Mouse (Mus musculus): ENCODE results near the gene Tnfrsf4. TPM values are rescaled to one million over a fixed set of nuclear protein-coding genes. Genes with fewer than 3 reads are reported as not detected.
A peak's percentile ranks its signal among the peaks of the same experiment; 100 is the strongest.

Tnfrsf4 gene
- polyA plus RNA-seq, 1 experiment from 2014 or later: 1.1 TPM

MicroRNAs within 50 kb of the gene (microRNA counts, 519-probe panel; counts per million panel counts)
- microRNA mmu-miR-200a (not detected), microRNA mmu-miR-200b (3,526 counts per million, percentile 19 among the panel's probes with 10 or more counts), microRNA mmu-miR-429 (3,207 counts per million, percentile 14 among the panel's probes with 10 or more counts)

Small RNA genes within 50 kb of the gene (microRNA-seq; reads per million reads assigned to microRNA genes)
- gene Mir200a (28.4 reads per million, percentile 39 among the genes with 10 or more reads in this experiment), gene Mir200b (160 reads per million, percentile 60 among the genes with 10 or more reads in this experiment), gene Mir429 (368 reads per million, percentile 69 among the genes with 10 or more reads in this experiment)

Other genes with a start within 250 kb of the Tnfrsf4 start
- 9.1 and 9.9 TPM in 2 replicates for gene Vwa1, start 239.1 kb upstream of the Tnfrsf4 start, polyA plus RNA-seq (2014; fragmentation: Nextera tagmentation; extraction: Ambion mirVana)
- gene Tmem88b, start 228.0 kb upstream of the Tnfrsf4 start, polyA plus RNA-seq (2014; fragmentation: Nextera tagmentation; extraction: Ambion mirVana): 0.14 and 0.21 TPM in 2 replicates
- not detected in 2 replicates for gene Ankrd65, start 223.4 kb upstream of the Tnfrsf4 start, polyA plus RNA-seq (2014; fragmentation: Nextera tagmentation; extraction: Ambion mirVana)
- gene Mrpl20, start 211.0 kb upstream of the Tnfrsf4 start, polyA plus RNA-seq (2014; fragmentation: Nextera tagmentation; extraction: Ambion mirVana): 225 and 243 TPM in 2 replicates
- 146 and 157 TPM in 2 replicates for gene Ccnl2, start 201.4 kb upstream of the Tnfrsf4 start, polyA plus RNA-seq (2014; fragmentation: Nextera tagmentation; extraction: Ambion mirVana)
- gene Aurkaip1, start 182.6 kb upstream of the Tnfrsf4 start, polyA plus RNA-seq (2014; fragmentation: Nextera tagmentation; extraction: Ambion mirVana): 113 and 128 TPM in 2 replicates
- gene Mxra8, start 174.2 kb upstream of the Tnfrsf4 start, polyA plus RNA-seq (2014; fragmentation: Nextera tagmentation; extraction: Ambion mirVana): 37.7 and 41.9 TPM in 2 replicates
- 8.6 and 10.7 TPM in 2 replicates for gene Dvl1, start 166.4 kb upstream of the Tnfrsf4 start, polyA plus RNA-seq (2014; fragmentation: Nextera tagmentation; extraction: Ambion mirVana)
- gene Tas1r3, start 150.5 kb upstream of the Tnfrsf4 start, polyA plus RNA-seq (2014; fragmentation: Nextera tagmentation; extraction: Ambion mirVana): 0.34 and 0.59 TPM in 2 replicates
- gene Cptp, start 144.4 kb upstream of the Tnfrsf4 start, polyA plus RNA-seq (2014; fragmentation: Nextera tagmentation; extraction: Ambion mirVana): 24.7 and 24.8 TPM in 2 replicates
- 102 and 103 TPM in 2 replicates for gene Ints11, start 144.3 kb upstream of the Tnfrsf4 start, polyA plus RNA-seq (2014; fragmentation: Nextera tagmentation; extraction: Ambion mirVana)
- gene Pusl1, start 122.1 kb upstream of the Tnfrsf4 start, polyA plus RNA-seq (2014; fragmentation: Nextera tagmentation; extraction: Ambion mirVana): 37.2 and 39.4 TPM in 2 replicates
- gene Acap3, start 122.0 kb upstream of the Tnfrsf4 start, polyA plus RNA-seq (2014; fragmentation: Nextera tagmentation; extraction: Ambion mirVana): 25.6 and 27.5 TPM in 2 replicates
- gene Ube2j2, start 70.0 kb upstream of the Tnfrsf4 start, polyA plus RNA-seq (2014; fragmentation: Nextera tagmentation; extraction: Ambion mirVana): 148 and 158 TPM in 2 replicates
- gene C1qtnf12, start 51.5 kb upstream of the Tnfrsf4 start, polyA plus RNA-seq (2014; fragmentation: Nextera tagmentation; extraction: Ambion mirVana): 19.8 and 20.4 TPM in 2 replicates
- gene B3galt6, start 21.2 kb upstream of the Tnfrsf4 start, polyA plus RNA-seq (2014; fragmentation: Nextera tagmentation; extraction: Ambion mirVana): 17.2 and 18.8 TPM in 2 replicates
- gene Sdf4, start 21.0 kb upstream of the Tnfrsf4 start, polyA plus RNA-seq (2014; fragmentation: Nextera tagmentation; extraction: Ambion mirVana): 130 and 136 TPM in 2 replicates
- gene Tnfrsf18, start 12.3 kb downstream of the Tnfrsf4 start, polyA plus RNA-seq (2014; fragmentation: Nextera tagmentation; extraction: Ambion mirVana): 0.58 and 0.87 TPM in 2 replicates
- gene Ttll10, start 45.6 kb downstream of the Tnfrsf4 start, polyA plus RNA-seq (2014; fragmentation: Nextera tagmentation; extraction: Ambion mirVana): 0.15 TPM in 1 of 2 replicates, not detected in the other
- 49.5 and 55.7 TPM in 2 replicates for gene 9430015G10Rik, start 96.1 kb downstream of the Tnfrsf4 start, polyA plus RNA-seq (2014; fragmentation: Nextera tagmentation; extraction: Ambion mirVana)
- 0.54 and 0.75 TPM in 2 replicates for gene Rnf223, start 116.7 kb downstream of the Tnfrsf4 start, polyA plus RNA-seq (2014; fragmentation: Nextera tagmentation; extraction: Ambion mirVana)
- gene Agrn, start 183.6 kb downstream of the Tnfrsf4 start, polyA plus RNA-seq (2014; fragmentation: Nextera tagmentation; extraction: Ambion mirVana): 62.2 and 68.2 TPM in 2 replicates
- 0.25 and 0.30 TPM in 2 replicates for gene Isg15, start 187.0 kb downstream of the Tnfrsf4 start, polyA plus RNA-seq (2014; fragmentation: Nextera tagmentation; extraction: Ambion mirVana)
- 2.4 TPM in 2 replicates for gene AW011738, start 189.5 kb downstream of the Tnfrsf4 start, polyA plus RNA-seq (2014; fragmentation: Nextera tagmentation; extraction: Ambion mirVana)
- 0.81 and 1.2 TPM in 2 replicates for gene Perm1, start 202.0 kb downstream of the Tnfrsf4 start, polyA plus RNA-seq (2014; fragmentation: Nextera tagmentation; extraction: Ambion mirVana)
- 15.6 and 18.1 TPM in 2 replicates for gene Plekhn1, start 221.0 kb downstream of the Tnfrsf4 start, polyA plus RNA-seq (2014; fragmentation: Nextera tagmentation; extraction: Ambion mirVana)
- 74.3 and 81.9 TPM in 2 replicates for gene Noc2l, start 222.2 kb downstream of the Tnfrsf4 start, polyA plus RNA-seq (2014; fragmentation: Nextera tagmentation; extraction: Ambion mirVana)
- gene Samd11, start 241.8 kb downstream of the Tnfrsf4 start, polyA plus RNA-seq (2014; fragmentation: Nextera tagmentation; extraction: Ambion mirVana): 2.6 TPM in 2 replicates